Mouse (Mus musculus) neural tube, embryonic 14.5 days (tissue): ENCODE measurements at regions not wholly inside any gene's neighbourhood (a gene's known extent, or its start where the extent isn't known, plus 50 kb on each side); places are given as distances from the start of the nearest gene placed in this dataset.

Experiments
- ATAC-seq: fragments of 200-750 bp; cut with Nextera tagmentation; 2 replicates; pipeline ENCODE4 v1.8.0; 2017; ENCODE audit warnings: low read depth, mild to moderate bottlenecking, moderate TSS enrichment, moderate library complexity
- H3K27ac ChIP-seq: fragments of 300-500 bp; sonication (generic); 2 replicates; pipeline ENCODE4 v1.5.1; 2014; ENCODE audit warnings: low read depth, mild to moderate bottlenecking, control low read depth, low read length, moderate library complexity, mixed read lengths
- H3K27me3 ChIP-seq: fragments of 300-500 bp; sonication (generic); 2 replicates; pipeline ENCODE4 v1.6.1; 2014; ENCODE audit warnings: low read length; ENCODE audit not compliant: control insufficient read depth, insufficient read depth
- H3K36me3 ChIP-seq: fragments of 300-500 bp; sonication (generic); 2 replicates; pipeline ENCODE4 v1.6.1; 2014; ENCODE audit warnings: low read length, mixed read lengths; ENCODE audit not compliant: control insufficient read depth, insufficient read depth
- H3K4me1 ChIP-seq: fragments of 300-500 bp; sonication (generic); 2 replicates; pipeline ENCODE4 v1.6.1; 2014; ENCODE audit warnings: low read length; ENCODE audit not compliant: control insufficient read depth, insufficient read depth
- H3K4me2 ChIP-seq: fragments of 300-500 bp; sonication (generic); 2 replicates; pipeline ENCODE4 v1.6.1; 2014; ENCODE audit warnings: mild to moderate bottlenecking, low read depth, low read length, control low read depth
- H3K4me3 ChIP-seq: fragments of 300-500 bp; sonication (generic); 2 replicates; pipeline ENCODE4 v1.5.1; 2014; ENCODE audit warnings: low read depth, low read length, control low read depth, mixed read lengths
- H3K9ac ChIP-seq: fragments of 300-500 bp; sonication (generic); replicated peaks from 2 replicates; pipeline ENCODE4 v1.6.1; 2014; ENCODE audit warnings: low read depth, mild to moderate bottlenecking, control low read depth, low read length, mixed read lengths
- H3K9me3 ChIP-seq: fragments of 300-500 bp; sonication (generic); 2 replicates; pipeline ENCODE4 v1.6.1; 2016; ENCODE audit warnings: low read length; ENCODE audit not compliant: control insufficient read depth
- WGBS: fragments of 180-500 bp; shearing (Covaris S2); extraction: QIAGEN DNeasy Blood & Tissue Kit; methylation state at CpG from one replicate; pipeline ENCODE4 v1.1.7; 2014; 5-methylcytosine and 5-hydroxymethylcytosine counted together

DNA sequence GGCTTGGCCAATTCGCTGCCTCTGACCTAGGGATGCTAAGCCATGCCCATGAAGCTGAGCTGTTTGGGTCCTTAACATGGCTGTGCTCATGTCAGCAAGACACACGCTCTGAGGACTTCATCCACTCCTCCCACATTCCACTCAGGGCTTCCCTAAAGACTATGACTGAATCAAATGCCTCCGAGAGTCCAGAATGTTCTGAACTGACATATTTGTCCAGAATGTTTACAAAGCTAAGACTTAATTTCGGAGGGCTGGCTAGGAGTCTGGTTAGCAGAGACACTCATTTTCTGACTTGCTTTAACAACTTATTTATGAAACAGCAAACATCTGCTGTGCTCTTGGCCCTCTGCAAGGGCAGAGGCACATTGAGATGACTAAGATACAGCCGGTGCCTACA lies 78.5 kb downstream of the Tmsb4x start:
- Histone ChIP-seq H3K4me3 (no peak overlapping the region), H3K4me1 (no peaks in the 10 kb centered on the region), H3K27ac (no peak overlapping the region), H3K27me3 (no peaks in the 10 kb centered on the region), H3K9me3 (no peaks in the 10 kb centered on the region), H3K4me2 (no peak overlapping the region), H3K9ac (no peak overlapping the region), H3K36me3 (no peaks in the 10 kb centered on the region)
- ATAC-seq: no peak
- 91% methylated on average over 5 of the region's 5 CpGs for WGBS

DNA sequence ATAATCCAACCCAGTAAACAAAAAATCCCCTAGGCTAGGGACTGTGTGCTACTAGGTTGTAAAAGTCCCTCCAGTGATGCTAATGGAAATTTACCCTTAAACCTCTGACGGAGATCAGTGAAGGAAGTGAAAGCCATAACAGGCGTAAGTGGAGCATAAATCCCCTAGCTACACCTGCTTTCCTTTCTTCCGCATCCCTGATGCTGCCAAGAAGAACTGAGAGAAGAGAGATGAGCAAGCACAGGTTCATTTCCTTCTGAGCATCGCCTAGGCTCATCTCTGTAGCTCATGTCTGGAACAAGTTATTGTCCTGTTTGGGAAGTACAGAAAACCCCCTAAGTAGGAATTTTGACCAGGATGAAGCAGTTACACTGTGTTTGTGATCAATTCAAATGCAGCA lies 89.8 kb downstream of the Tmsb4x start:
- 79% methylated on average over 4 of the region's 4 CpGs for WGBS
- no peak for ATAC-seq
- Histone ChIP-seq H3K9me3 (no peaks in the 10 kb centered on the region), H3K4me2 (no peak overlapping the region), H3K4me3 (no peak overlapping the region), H3K4me1 (no peaks in the 10 kb centered on the region), H3K27ac (no peak overlapping the region), H3K27me3 (no peaks in the 10 kb centered on the region), H3K9ac (no peak overlapping the region), H3K36me3 (no peaks in the 10 kb centered on the region)

DNA sequence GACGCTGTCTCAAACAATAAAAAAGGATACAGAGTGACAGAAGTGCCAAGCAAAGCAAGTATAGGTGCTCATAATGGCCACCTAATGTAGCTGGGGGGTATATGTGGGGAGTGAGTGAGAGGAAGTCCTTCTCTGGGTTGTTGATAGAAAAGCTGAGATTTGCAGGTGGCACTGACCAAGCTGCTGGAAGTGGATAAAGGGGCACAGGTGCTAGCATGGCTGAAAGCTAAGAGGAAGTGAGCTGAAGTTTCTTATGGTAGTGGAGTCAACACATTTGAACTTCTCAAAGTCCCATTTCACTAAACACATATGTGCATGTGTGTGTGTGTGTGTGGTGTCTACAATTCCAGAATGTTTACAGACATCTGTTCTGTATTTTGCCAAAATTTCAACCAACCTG lies 94.0 kb downstream of the Tmsb4x start:
- no peak overlapping the region for H3K4me3 ChIP-seq
- no peak overlapping the region for H3K27ac ChIP-seq
- no peak overlapping the region for H3K4me2 ChIP-seq
- no peaks in the 10 kb centered on the region for H3K36me3 ChIP-seq
- no peaks in the 10 kb centered on the region for H3K4me1 ChIP-seq
- no peak overlapping the region for H3K9ac ChIP-seq
- 90% methylated on average over 1 of the region's 1 CpGs for WGBS
- ATAC-seq: no peak
- no peaks in the 10 kb centered on the region for H3K9me3 ChIP-seq
- no peaks in the 10 kb centered on the region for H3K27me3 ChIP-seq

DNA sequence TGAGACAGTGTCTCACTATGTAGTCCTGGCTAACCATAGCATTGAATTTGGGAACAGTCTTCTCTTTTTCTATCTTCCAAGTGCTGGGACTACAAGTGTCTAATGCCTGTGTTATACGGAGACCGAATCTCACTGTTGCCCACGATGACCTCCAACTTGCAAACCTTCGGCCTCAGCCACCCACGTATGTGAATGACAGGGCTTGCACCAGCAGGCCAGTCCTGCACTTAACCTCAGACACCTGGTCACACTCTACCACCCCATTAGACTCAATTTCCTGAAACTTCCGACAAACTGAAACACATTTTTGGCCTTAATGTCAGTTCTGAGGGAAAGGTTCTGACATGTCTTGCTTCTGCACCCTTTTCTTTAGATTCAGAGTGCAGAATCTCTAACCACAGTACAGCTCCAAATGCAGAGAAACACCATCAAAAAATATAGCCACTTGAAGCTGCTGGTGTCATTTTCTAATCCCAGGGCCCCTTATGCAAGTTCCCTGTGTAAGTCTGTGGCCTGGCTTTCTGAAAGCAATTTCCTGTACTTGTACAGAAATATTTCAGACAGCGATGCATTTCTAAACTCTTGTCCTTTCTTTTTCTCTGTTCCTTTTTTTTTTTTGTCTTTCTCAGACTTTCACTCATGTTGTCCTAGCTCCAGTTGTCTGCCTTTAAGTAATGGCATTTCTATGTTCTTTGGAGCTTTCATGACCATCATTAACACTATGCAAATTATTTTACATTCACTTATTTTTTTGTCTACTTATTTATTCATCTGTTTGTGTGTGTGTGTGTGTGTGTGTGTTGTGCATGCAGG lies 97.8 kb downstream of the Tmsb4x start:
- Histone ChIP-seq H3K9ac (no peak overlapping the region), H3K4me1 (no peaks in the 10 kb centered on the region), H3K4me3 (no peak overlapping the region), H3K36me3 (no peaks in the 10 kb centered on the region), H3K27me3 (no peaks in the 10 kb centered on the region), H3K27ac (no peak overlapping the region), H3K4me2 (no peak overlapping the region), H3K9me3 (no peaks in the 10 kb centered on the region)
- 90% methylated on average over 7 of the region's 7 CpGs for WGBS
- ATAC-seq: no peak

DNA sequence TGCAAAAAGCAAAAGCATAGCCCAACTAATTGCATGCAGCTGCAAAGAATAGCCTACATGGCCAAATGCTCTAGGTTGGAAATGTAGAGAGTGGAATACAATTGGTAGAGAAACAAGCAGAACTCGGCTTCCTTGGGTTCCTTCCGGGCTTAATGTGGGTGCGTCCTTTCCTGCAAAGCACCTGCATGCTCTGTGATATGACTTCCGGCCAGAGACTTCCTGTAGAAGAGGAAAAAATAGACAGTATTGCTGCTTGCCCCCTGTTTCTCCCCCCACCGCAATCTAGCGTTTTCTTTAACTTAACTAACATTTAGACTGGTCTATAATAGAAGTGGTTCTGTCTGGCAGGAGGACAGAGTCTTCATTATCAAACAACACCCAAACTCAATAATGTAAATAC lies 100.8 kb downstream of the Tmsb4x start:
- Histone ChIP-seq H3K27me3 (no peaks in the 10 kb centered on the region), H3K9ac (no peak overlapping the region), H3K4me1 (no peaks in the 10 kb centered on the region), H3K36me3 (no peaks in the 10 kb centered on the region), H3K27ac (no peak overlapping the region), H3K4me3 (no peak overlapping the region), H3K4me2 (no peak overlapping the region), H3K9me3 (no peaks in the 10 kb centered on the region)
- WGBS: 88% methylated on average over 6 of the region's 6 CpGs
- ATAC-seq: no peak

DNA sequence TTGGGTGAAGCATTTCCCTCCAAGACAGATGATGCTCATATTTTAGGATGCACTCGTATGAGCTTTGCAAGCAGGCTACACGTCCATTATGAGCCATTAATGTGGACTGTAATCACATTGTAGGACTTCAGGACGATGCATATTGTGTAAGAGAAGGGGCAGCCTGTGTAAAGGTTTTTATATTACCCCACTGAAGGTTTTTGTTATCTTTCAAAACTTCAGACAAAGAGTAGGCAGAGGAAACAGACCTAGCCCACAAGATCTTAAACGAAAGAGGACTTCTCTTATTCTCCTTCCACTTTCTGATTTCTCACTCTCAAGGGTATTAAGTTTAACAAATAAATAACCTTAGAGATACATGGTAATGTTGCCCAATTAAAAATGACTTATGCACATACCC lies 101.6 kb downstream of the Tmsb4x start:
- Histone ChIP-seq H3K27ac (no peak overlapping the region), H3K27me3 (no peaks in the 10 kb centered on the region), H3K9ac (no peak overlapping the region), H3K9me3 (no peaks in the 10 kb centered on the region), H3K4me2 (no peak overlapping the region), H3K36me3 (no peaks in the 10 kb centered on the region), H3K4me3 (no peak overlapping the region), H3K4me1 (no peaks in the 10 kb centered on the region)
- no peak for ATAC-seq
- 81% methylated on average over 4 of the region's 4 CpGs for WGBS

DNA sequence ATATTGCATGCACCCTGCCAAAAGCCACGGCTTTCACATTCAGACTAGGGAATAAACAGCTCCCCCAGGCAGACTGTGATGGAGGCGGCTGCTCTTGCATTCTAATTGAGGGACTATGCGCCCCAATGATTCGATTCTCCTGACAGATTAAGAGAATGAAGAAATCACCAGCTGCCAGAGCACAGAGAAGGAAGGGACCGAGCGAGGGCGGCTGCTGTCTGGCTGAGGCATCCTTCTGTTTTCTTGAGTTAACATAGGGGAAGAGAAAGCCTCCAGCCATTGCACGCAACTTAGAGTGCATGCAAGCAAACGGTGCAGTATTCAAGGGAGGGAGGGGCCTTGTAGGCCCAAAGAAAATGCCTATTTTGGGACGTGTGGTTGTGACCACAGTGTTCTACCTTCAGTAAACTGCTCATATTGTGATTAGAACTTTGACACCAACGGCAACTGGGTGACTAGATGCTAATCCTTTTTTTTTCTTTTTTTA lies 103.1 kb downstream of the Tmsb4x start:
- H3K27me3 ChIP-seq: no peaks in the 10 kb centered on the region; the same call in 1 of the 2 replicates
- no peak overlapping the region for H3K4me3 ChIP-seq
- no peaks in the 10 kb centered on the region for H3K36me3 ChIP-seq
- ATAC-seq: peak; percentile 31; the same call in 1 of the 2 replicates
- H3K9ac ChIP-seq: no peak overlapping the region
- 52% methylated on average over 11 of the region's 11 CpGs for WGBS
- no peak overlapping the region for H3K4me2 ChIP-seq
- H3K27ac ChIP-seq: no peak overlapping the region
- no peaks in the 10 kb centered on the region for H3K9me3 ChIP-seq
- H3K4me1 ChIP-seq: no peaks in the 10 kb centered on the region

DNA sequence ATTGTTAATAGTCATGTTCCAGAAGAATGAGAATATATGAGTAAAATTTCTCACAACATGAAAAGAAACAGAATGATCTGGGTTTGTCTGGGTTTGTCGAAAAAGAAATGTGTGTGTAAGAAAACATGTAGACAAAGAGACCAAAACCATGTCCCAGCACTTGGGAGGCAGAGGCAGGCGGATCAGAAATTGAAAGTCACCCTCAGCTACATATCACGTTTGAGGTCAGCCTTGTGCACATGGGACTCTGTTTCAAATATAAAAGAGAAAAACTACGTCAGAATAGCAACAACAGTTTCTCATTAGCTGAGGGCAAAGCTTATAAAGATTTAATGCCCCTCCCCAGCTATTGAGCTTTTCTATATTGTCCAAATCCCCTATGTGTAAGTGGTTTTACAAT lies 103.8 kb downstream of the Tmsb4x start:
- Histone ChIP-seq H3K4me1 (no peaks in the 10 kb centered on the region), H3K9ac (no peak overlapping the region), H3K27me3 (no peaks in the 10 kb centered on the region; the same call in 1 of the 2 replicates), H3K36me3 (no peaks in the 10 kb centered on the region), H3K27ac (no peak overlapping the region), H3K4me3 (no peak overlapping the region), H3K4me2 (no peak overlapping the region), H3K9me3 (no peaks in the 10 kb centered on the region)
- ATAC-seq: no peak
- WGBS: 58% methylated on average over 4 of the region's 4 CpGs

DNA sequence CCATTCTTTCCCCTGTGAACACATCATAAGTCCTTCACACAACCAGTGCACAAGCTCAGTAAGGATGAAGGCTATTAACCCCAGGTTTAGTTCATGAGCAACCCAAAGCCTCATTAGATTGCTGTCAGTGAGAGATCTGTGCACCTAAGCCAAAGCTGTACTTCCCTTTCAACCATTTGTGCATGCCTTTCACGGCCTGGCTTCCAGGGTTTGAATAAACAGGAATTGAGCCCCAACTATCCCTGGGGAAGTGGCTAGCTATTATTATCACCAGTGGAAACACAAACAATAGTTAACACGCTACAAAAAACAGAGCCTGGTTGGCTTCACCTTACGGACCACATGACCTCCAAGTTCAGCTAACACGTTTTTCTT lies 104.9 kb downstream of the Tmsb4x start:
- no peaks in the 10 kb centered on the region; the same call in 1 of the 2 replicates for H3K27me3 ChIP-seq
- H3K4me1 ChIP-seq: no peaks in the 10 kb centered on the region
- 54% methylated on average over 4 of the region's 4 CpGs for WGBS
- no peak overlapping the region for H3K9ac ChIP-seq
- H3K9me3 ChIP-seq: no peaks in the 10 kb centered on the region
- H3K4me3 ChIP-seq: no peak overlapping the region
- ATAC-seq: no peak
- no peak overlapping the region for H3K27ac ChIP-seq
- H3K36me3 ChIP-seq: no peaks in the 10 kb centered on the region
- H3K4me2 ChIP-seq: no peak overlapping the region
